Mouse (Mus musculus): ENCODE data around the gene Gm4969.
A peak's percentile ranks its signal among the peaks of the same experiment; 100 is the strongest.

Gene Gm4969

DNA sequence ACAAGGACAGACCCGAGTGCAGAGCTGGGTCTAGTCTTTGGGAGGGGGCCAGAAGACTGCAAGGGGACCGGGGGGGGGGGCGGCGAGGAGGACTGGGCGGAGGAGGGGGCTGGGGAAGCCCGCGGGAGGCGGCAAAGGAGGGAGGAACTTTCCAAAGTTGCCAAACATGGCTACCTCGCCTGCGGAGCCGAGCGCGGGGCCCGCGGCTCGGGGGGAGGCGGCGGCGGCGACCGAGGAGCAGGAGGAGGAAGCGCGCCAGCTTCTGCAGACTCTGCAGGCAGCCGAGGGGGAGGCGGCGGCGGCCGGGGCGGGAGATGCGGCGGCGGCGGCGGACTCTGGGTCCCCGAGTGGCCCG, 23.7 kb downstream of the Gm4969 start, which contains the start of gene Six5:
Six5 (plus strand) TSS at position 124 of the 355 bp plus-strand sequence.
- no peak for DNase-seq (ENCODE audit: low read depth, low spot score)

DNA sequence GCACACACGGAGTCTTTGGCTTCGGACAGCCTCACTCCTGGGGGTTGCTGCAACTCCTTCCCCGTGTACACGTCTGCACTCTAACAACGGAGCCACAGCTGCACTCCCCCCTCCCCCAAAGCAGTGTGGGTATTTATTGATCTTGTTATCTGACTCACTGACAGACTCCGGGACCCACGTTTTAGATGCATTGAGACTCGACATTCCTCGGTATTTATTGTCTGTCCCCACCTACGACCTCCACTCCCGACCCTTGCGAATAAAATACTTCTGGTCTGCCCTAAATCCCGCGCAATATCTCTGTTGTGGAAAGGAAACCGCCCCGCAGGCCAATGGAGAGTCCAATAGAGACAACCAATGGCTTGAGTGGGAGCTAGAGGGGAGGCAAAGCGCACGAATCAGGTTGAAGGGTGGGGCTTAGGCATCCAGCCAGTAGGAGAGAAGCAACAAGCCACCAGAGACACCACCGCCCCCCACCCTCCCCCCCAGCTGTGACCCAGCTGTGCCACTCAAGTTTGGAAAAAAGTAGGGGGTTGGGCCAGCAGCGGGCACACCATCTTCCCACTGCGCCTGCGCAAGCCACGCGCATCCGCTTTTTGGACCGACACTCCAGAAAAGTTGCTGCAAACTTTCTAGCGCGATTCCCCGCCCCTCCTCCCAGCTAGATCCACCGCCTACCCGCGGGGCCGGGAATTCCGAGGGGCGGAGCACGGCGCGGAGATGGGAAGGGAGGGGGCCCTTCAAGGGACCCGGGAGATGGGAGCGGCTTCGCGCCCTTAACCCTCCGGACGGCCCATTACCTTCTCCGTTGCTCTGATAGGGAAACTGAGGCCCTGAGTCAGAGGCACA, 24.4 kb downstream of the Gm4969 start:
- peak; percentile 96 for DNase-seq (ENCODE audit: low read depth, low spot score)

DNA sequence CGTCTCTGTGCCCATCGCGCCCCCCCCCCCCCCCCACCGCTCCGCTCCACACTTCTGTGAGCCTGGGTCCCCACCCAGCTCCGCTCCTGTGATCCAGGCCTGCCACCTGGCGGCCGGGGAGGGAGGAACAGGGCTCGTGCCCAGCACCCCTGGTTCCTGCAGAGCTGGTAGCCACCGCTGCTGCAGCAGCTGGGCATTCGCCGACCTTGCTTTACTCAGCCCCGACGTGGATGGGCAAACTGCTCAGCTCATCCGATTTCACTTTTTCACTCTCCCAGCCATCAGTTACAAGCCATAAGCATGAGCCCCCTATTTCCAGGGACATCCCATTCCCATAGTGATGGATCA, 25.0 kb downstream of the Gm4969 start:
- peak; percentile 76 for DNase-seq (ENCODE audit: low read depth, low spot score)

DNA sequence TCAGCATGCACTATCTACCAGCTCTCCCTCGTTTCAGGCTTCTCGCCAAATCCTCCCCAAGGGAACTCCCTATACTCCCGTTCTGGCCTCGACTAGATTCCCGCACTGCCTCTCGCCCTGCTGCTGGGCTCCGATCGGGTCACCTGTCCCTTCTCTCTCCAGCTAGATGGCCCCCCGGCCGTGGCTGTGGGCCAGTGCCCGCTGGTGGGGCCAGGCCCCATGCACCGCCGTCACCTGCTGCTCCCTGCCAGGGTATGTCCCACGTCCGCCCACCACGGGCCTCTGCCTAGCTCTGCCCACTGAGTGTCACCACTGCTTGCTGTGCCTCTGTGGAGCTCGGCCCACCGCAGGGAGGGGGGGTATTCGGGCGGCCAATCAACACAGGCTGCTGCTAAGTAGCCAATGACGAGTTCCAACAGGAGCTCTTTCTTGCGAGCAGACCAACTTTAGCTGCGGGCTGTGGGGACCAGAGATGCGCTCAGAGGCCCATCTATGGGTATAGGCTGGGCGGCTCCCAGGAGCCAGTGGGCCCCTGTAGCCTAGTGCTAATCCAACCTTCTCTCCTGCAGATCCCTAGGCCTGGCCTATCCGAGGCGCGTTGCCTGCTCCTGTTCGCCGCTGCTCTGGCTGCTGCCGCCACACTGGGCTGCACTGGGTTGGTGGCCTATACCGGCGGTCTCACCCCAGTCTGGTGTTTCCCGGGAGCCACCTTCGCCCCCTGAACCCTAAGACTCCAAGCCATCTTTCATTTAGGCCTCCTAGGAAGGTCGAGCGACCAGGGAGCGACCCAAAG, 25.6 kb downstream of the Gm4969 start:
- DNase-seq (ENCODE audit: low read depth, low spot score), result no peak

DNA sequence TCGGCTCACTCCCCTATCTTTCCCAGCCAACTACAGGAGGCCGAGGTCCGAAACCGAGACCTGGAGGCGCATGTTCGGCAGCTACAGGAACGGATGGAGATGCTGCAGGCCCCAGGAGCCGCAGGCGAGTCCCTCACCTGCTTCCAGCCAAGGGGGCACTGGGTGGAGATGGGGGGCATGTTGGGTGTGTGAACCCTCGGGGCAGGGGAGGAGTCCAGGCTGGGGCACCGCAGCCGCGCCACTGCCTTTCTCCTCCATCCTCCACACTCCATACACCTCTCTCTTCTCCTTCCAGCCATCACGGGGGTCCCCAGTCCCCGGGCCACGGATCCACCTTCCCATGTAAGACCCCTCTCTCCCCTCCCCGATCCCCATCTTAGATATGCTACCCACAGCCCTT, 26.3 kb downstream of the Gm4969 start:
- no peak for DNase-seq (ENCODE audit: low read depth, low spot score)

DNA sequence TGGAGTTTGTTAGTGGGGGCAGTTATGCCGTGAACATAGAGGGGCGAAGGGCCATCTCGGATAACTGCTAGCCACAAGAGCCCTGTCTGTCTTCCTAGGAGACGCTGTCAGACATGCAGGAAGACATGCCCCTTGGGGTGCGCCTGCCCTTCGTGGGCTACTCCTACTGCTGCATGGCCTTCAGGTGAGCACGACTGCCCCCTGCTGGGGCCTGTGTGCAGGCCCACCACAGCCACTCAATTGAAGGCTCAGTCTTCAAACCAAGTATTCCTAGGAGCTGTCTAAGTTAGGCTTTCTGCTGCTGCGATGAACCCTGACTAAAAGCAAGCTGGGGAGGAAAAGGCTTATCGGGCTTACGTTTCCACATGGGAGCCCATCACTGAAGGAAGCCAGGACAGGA, 29.4 kb downstream of the Gm4969 start:
- peak; percentile 56 for DNase-seq (ENCODE audit: low read depth, low spot score)

DNA sequence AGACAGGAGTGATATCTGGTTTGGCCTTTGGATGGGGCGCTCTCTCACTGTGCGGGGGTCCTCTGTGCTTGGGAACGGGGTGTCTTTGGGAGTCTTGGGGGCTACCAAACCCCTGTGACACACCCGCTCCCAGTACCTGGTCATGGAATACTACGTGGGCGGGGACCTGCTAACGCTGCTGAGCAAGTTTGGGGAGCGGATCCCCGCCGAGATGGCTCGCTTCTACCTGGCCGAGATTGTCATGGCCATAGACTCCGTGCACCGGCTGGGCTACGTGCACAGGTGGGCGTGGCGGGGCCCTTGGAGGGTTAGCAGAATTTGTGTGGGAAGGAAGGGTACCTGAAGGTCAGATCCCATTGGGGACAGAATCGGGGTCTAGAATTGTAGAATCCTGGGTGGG, 31.4 kb downstream of the Gm4969 start:
- no peak for DNase-seq (ENCODE audit: low read depth, low spot score)

DNA sequence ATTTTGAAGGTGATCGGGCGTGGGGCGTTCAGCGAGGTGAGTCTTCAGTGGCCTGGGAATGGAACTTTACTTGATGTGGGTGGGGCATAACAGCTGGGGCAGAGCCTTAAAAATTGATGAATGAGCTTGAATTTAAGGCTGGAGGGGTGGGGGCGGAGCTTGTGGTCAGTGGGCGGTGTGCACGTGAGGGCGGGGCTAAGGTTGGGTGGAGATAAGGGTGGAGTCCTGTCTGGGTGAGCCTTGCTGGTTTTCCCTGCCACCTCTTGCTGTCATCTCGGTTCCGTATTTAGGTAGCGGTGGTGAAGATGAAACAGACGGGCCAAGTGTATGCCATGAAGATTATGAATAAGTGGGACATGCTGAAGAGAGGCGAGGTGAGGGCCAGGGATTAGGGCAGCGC, 32.1 kb downstream of the Gm4969 start:
- DNase-seq (ENCODE audit: low read depth, low spot score), result peak; percentile 49

DNA sequence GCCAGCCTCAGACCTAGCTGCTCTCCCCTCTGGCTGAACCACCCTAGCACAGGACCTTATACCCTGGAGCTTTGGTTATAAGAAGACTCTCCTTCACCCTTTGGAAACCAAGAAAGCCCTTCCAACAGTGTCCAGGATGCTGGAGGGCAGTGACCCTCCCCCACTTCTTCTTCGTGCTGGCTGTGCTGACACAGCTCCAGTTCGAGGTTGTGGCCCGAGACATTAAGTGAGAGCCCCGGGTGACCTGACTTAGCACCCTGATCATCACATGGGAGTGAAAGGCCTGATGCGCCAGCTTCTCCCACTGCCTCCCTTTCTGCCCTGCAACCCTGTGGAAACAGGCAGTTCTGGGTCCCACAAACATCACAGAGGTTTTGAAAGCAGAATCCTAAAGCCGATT, 32.7 kb downstream of the Gm4969 start:
- DNase-seq (ENCODE audit: low read depth, low spot score), result no peak

DNA sequence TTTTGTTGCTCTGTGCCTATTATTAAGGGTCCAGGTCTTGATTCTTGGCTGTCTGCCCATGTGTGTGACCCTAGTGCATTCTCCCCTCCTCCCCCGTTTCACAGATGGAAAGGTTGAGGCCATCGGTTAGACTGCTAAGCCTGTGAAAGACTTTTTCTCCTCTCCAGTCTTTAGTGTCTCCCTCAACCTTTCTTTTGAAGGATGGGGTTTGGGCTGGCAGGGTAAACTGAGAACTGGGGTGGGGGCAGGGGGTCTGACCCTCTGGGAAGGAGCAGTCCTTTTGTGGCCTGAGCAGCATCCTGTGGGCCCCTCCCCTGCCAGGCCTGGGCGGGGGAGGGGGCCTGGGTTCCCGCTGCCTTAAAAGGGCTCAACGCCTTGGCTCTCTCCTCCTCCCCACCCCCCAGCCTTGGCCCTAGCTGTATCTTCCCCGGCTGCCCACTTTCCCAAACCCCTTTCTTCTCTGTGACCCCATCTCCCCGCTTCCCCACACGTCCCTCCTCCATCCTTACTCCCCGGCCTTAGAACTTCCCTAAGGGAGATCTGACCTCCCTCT, 33.2 kb downstream of the Gm4969 start:
- DNase-seq (ENCODE audit: low read depth, low spot score), result no peak

DNA sequence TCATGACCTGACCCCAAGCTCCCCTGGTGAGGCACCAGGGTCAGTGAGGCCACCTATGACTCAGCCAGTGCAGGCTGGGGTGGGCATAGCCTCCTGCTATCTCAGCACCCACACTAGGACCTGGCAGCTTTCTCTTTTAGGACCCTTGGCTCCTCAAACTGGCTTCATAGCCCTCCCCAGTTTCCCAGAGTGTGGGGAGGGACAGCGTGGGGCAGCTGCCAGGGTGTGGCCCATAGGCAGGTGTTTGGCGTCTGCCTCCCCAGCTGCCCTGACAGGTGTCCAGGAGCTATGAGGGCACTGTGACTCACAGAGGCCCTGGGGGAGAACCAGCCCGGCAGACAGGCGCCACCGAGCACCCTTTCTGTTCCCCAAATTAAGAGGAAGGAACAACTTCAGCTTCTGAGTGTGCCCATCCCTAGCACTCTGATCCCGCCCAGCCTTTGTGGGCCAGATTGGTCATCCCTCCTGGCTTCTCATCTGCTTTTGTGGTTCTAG, 33.8 kb downstream of the Gm4969 start:
- peak; percentile 90 for DNase-seq (ENCODE audit: low read depth, low spot score)

DNA sequence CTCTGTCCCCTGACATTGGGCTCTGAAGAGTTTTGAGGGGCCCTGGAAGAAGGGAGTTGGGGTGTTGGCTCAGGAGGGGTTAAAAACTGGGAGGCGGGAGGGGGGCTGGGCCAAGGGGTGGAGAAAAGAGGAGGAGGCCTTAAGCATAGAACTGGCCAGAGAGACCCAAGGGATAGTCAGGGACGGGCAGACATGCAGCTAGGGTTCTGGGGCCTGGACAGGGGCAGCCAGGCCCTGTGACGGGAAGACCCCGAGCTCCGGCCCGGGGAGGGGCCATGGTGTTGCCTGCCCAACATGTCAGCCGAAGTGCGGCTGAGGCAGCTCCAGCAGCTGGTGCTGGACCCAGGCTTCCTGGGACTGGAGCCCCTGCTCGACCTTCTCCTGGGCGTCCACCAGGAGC, 34.5 kb downstream of the Gm4969 start, which contains the start of gene Dmpk:
Dmpk (plus strand) TSS at position 149 of the 400 bp plus-strand sequence.
- DNase-seq (ENCODE audit: low read depth, low spot score), result peak; percentile 55

DNA sequence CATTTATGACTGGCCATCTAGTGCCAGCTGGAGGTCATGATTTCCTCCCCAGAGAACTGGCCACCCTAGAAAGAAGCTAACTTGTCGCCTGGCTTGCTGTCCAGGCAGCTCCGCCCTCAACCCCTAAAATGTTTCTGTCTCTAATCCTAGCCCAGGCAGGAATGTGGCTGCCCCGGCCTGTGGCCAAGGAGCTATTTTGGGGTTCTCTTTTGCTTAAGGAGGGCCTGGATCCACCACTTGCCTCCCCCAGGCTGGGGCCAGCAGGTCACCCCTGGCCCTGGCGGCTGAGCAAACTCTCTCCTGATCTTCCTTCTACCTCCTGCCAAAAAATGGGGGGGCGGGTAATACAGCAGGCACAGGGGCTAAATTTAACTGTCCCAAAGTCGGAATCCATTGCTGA, 35.1 kb downstream of the Gm4969 start:
- peak; percentile 89 for DNase-seq (ENCODE audit: low read depth, low spot score)

DNA sequence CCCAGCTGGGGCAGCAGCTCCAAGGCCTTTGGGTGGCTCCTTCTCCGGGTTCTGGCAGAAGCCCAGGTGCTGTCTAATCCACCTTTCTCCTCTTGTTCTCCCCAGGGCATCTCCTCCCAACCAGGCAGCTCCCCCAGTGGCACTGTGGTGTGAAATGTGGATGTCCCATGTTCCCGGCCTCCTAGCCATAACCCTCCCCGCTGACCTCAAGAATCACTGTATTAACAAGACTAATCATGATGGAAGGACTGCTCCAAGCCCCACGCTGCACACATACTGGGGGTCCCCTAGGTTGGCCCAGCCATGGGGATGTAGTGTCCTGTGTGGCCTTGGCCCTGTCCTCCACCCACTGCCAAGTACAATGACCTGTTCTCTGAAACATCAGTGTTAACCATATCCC, 36.0 kb downstream of the Gm4969 start:
- DNase-seq (ENCODE audit: low read depth, low spot score), result no peak

DNA sequence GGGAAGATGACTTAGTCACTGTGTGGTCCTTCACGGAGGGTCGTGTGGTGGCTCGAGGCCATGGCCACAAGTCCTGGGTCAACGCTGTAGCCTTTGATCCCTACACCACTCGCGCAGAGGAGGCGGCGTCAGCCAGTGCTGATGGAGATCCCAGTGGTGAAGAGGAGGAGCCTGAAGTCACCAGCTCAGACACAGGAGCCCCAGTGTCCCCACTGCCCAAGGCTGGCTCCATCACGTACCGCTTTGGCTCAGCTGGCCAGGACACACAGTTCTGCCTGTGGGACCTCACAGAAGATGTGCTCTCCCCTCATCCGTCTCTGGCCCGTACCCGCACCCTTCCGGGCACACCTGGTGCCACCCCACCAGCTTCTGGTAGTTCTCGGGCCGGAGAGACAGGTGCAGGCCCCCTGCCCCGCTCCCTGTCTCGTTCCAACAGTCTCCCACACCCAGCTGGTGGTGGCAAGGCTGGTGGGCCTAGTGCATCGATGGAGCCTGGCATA, 37.7 kb downstream of the Gm4969 start:
- DNase-seq (ENCODE audit: low read depth, low spot score), result no peak

DNA sequence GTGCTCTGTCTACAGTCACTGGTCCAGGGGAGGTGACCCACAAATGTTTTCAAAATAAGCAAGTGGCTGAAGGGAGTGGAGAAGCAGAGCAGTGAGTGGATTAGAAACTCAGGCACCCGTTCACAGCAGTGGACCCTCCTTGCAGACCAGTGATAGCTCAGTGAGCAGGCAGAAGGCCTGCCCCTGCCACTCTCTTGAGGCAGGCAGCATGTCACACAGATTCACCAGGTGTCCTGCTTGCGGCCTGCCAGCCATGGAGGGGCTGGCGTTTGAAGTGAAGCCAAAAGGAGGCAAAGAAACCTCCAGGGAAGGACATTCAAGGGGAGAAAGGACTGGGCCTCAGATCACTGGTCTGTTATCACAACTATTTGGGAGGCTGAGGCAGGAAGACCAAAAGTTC, 39.4 kb downstream of the Gm4969 start:
- DNase-seq (ENCODE audit: low read depth, low spot score), result no peak

DNA sequence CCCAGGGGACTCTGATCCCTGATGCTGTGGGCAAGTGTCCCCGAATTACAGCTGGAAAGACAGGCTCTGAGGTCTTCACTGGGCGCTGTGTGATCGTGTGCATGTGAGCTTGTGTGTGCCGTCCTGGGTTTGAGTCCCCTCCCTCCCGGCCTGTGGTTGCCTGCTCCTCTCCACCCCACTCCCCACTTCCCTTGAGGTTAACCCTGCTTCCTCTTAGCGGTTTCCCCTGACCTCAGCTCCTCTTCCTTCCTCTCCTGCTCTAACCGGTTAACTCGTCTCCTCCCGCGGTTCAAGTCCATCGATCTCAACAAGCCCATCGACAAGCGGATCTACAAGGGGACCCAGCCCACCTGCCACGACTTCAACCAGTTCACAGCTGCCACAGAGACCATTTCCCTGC, 40.4 kb downstream of the Gm4969 start:
- DNase-seq (ENCODE audit: low read depth, low spot score), result peak; percentile 60

DNA sequence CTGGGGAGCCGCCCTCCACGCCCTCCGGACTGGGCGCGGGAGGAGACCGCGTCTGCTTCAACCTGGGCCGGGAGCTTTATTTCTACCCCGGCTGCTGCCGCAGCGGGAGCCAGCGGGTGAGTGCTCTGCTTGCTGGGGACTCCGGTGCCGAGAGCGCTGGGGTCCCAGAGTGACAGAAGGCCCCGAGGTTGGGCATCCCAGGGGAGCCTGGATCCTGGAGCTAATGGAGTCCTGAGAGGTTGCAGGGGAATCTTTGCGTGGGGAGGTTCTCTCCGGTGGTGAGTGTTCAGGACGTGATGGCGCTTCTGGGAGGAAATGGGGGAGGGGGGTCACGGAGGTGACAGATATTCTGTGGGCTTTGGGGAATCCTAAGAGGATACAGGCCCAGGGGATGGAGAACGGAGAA, 41.6 kb downstream of the Gm4969 start:
- no peak for DNase-seq (ENCODE audit: low read depth, low spot score)

DNA sequence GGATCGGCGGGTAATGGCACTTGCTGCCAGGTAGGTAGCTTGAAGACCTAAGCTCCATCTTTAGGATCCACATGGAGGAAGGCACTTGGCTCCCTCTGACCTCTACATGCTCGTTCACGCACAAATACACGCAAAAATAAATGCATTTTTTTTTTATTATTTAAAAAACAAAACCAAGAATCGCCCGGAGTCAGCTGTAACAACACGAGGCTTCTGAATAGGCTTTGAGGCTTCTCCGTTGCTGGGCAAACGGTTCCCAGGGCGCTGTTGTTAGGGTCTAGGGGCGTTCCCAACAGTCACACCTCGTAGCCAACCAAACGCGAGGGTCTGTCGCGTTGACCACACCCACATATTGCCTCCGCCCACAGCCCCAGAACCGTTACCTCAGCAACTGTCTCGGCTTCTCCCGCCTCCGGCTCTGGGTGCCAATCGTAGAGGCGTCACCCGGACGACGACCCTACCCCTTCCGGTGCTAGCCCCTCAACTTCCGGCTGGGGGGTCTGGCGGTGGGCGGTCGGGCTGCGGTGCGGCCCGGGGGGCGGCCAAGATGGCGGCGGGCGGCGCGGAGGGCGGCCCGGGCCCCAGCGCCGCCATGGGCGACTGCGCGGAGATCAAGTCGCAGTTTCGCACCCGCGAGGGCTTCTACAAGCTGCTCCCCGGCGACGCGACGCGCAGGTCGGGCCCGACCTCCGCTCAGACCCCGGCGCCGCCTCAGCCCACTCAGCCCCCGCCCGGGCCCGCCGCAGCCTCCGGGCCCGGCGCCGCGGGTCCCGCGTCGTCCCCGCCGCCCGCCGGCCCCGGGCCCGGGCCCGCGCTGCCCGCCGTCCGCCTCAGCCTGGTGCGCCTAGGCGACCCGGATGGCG, 42.2 kb downstream of the Gm4969 start, which contains the start of gene Dmwd:
Dmwd (plus strand) TSS at position 505 of the 863 bp plus-strand sequence.
- peak; percentile 90 for DNase-seq (ENCODE audit: low read depth, low spot score)

DNA sequence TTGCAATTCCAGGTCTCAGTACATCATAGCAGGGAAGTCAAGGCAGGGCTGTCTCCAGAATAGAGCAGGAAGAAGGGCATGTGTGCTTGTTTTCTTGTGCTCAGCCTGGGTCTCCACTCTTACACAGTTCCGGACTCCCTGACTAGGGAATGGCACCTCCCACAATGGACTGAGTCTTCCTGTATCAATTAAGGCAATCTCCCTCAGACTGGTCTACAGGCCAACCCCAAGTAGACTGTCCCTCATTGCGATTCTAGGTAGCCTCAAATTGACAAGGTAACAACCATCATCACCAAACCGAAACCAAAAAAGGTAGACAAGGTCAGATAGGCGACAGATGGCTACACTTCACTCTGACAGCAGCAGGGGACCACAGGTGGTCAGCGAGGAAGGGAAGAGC, 42.9 kb downstream of the Gm4969 start:
- DNase-seq (ENCODE audit: low read depth, low spot score), result no peak

DNA sequence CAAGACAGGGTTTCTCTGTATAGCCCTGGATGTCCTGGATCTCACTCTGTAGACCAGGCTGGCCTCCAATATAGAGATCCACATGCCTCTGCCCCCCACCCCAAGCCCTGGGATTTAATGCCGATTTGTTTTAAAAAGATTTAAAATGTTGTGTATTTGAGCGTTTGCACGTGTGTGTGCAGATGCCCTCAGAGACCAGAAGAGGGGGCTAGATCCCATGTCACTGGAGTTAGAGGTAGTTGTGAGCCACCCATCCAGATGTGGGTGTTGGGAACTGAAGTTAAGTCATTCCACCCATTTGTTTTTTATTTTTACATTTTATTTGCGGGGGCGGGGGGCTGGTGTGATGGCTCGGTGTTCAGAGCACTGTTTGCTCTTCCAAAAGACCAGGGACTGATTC, 43.7 kb downstream of the Gm4969 start:
- no peak for DNase-seq (ENCODE audit: low read depth, low spot score)

All from skeletal muscle tissue, adult 2 months (tissue).